Mouse (Mus musculus): ENCODE results near the gene Cog3. TPM values are rescaled to one million over a fixed set of nuclear protein-coding genes. Genes with fewer than 3 reads are reported as not detected.

Cog3 gene
- total RNA-seq (2021), result 1 to 10 TPM; 7.0 to 8.6 TPM
- long read RNA-seq, experiment 1, full-length matches to known transcripts, result 18 of 27 reads
- long read RNA-seq, experiment 1, partial matches to known transcripts, result 3 of 27 reads
- long read RNA-seq, experiment 1, other reads (novel, unspliced or antisense), result 6 of 27 reads
- long read RNA-seq, experiment 2, full-length matches to known transcripts, result 7 of 11 reads
- long read RNA-seq, experiment 2, partial matches to known transcripts, result 3 of 11 reads
- long read RNA-seq, experiment 2, other reads (novel, unspliced or antisense), result 1 of 11 reads

DNA sequence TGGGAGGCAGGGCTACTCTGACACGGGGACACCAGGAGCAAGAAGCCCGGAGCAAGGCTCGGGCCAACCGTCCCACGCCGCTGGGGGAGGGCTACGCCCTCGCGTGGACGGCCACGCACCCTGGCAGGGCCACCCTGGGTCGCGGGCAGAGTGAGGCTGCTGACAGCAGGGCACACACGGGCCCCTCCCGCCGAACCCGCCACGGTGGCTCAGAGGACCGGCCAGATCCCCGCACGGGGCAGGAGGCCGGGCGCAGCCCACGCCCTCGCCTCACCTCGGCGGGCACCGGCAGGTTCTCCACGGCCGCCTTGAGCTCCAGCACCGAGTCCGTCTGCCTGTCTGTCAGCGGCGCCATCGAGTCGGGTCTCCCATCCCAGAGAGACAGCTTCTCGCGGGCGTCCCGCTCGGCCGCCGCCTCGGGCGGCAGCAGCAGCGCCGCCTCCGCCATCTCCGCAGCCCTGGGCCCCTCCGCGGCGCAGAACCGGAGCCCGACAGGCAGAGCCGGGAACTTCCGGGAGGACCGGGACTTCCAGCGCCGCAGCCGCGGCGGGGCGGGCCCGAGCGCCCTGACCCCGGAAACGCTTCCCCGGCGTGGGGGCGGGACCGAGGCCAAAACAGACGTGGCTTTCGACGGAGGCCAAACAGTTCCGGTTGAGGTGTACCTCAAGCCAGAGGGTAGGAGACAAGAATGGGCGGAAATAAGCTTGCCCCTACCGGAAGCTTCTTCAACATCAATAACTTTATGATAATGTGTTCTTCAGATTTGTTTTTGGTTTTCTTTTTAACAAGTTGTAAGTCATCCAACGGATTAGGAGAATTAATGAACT, at the start of gene Cog3:
TSS of gene Cog3 (minus strand) at position 527 of the 827 bp plus-strand sequence.
- peak; percentile 34; the same call in 1 of the 2 replicates for TF ChIP-seq CTCF (IDR thresholded peaks at IDR 0.05)
- peak; percentile 99 for DNase-seq
- intact Hi-C loops (cut with DNase I), result no loop called here
- Histone ChIP-seq H3K4me3 (peak within 1 kb of the TSS; percentile 86), H3K27ac (peak within 1 kb of the TSS; percentile 95)

DNA sequence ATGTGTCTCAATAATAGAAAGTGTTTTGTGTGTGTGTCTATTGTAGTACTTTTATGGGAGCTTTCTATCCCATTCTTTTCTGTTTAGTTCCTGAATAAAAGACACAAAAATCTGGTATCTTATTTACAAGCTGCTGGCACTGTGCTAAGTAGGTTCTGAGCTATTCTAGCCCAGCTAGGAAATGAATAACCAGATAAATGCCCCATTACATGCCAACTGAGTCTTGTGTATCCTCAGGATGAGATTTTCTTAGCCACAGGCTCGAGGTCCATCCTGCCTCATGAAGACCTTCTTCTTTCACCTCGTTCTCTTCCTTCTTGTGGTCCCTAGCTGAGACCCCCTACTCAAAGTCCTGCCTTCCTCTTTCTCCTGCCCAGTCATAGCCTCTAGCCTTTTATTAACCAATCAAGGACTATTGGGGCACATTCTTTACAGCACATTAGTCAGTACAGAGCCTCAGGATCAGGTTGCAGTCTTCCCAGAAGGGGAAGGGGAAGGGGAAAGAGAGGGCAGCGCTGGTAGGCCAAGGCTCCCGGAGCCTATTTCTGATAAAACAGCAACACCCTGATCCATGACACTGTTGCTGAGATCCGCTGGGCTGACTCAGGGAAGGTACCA, 43.6 kb upstream of the Cog3 start:
- H3K4me3 ChIP-seq, result no peak overlapping the region
- H3K27ac ChIP-seq, result peak overlapping the region; percentile 43
- DNase-seq, result no peak
- intact Hi-C loops (cut with DNase I), result no loop called here
- TF ChIP-seq CTCF (IDR thresholded peaks at IDR 0.05), result no peak

DNA sequence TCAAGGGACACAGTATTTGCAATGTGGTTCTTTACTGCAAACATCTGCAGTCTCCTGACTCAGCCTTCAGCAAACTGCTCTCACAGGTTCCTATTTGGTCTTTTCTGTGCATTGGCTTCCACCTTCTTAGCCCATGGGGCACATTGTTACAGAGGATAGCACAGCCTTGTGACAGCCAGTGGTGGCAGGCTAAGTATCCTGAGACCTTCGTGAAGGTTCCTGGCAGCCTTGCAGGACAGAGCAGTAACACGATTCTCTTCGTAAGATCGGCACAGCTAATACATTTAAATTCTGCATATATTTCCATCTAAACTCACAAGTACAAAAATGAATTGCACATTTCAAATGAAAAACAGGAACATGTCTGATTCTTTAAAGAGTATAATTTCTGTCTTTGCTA, 41.6 kb upstream of the Cog3 start:
- TF ChIP-seq CTCF (IDR thresholded peaks at IDR 0.05), result no peak
- H3K27ac ChIP-seq, result peak overlapping the region; percentile 63
- H3K4me3 ChIP-seq, result peak overlapping the region; percentile 22; the same call in 1 of the 2 replicates
- DNase-seq, result peak; percentile 57
- intact Hi-C loops (cut with DNase I), result no loop called here

DNA sequence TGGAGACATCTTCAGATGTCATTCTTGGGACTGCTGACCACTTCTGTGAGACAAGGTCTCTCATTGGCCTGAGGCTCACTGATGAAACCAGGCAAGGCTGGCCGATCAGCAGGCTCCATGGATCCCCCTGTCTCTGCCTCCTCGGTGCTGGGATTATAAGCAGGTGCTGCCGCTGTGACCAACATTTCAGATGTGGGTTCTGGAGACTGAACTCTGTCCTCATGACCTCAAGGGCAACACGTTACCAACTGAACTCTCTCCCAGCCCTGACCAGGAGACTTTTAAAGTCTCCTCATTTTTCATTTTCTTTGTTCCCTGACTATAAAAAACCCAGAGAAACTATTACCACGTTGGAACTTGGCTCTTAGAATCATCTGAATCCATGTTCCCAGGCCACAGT, 40.4 kb upstream of the Cog3 start:
- no peak overlapping the region for H3K27ac ChIP-seq
- intact Hi-C loops (cut with DNase I), result no loop called here
- no peak for TF ChIP-seq CTCF (IDR thresholded peaks at IDR 0.05)
- DNase-seq, result no peak
- no peak overlapping the region for H3K4me3 ChIP-seq

DNA sequence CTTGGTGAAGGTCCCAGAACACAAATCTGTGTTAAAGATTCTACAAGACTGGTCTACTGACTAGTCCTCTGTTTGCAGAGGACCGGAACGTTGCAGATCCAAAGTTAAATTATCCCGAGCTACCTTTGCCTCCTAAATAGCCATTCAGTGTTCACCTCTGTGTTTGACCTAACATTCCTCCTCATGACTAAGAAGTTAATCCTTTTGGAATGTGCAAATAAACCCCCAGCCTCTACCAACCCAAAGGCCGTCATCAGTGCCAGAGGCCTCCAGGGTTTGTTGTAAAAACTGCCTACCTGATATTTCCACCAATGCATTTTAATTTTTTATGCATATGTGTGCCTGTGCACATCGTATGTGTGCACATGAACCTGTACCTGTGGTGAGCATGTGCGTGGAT, 40.0 kb upstream of the Cog3 start:
- DNase-seq, result no peak
- no peak overlapping the region for H3K27ac ChIP-seq
- intact Hi-C loops (cut with DNase I), result no loop called here
- TF ChIP-seq CTCF (IDR thresholded peaks at IDR 0.05), result no peak
- no peak overlapping the region for H3K4me3 ChIP-seq

DNA sequence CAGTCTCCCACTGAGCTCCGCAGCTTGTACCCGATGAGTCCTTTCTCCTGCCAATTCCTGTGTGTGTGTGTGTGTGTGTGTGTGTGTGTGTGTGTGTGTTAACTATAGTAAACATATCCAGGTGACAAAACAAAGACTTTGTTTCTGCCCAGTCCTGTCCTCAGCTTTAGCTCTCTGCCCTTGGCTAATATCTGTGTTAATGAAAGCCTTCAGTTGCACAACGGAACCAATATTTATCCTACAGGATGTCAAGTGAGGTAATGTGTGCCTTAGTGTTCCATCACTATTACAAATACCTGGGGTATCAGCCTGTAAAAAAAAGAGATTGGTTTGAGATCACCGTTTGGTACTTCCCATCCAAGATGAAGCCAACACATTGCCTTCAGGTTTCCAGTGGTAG, 38.8 kb upstream of the Cog3 start:
- Histone ChIP-seq H3K27ac (no peak overlapping the region), H3K4me3 (no peak overlapping the region)
- no peak for DNase-seq
- intact Hi-C loops (cut with DNase I), result no loop called here
- no peak for TF ChIP-seq CTCF (IDR thresholded peaks at IDR 0.05)

DNA sequence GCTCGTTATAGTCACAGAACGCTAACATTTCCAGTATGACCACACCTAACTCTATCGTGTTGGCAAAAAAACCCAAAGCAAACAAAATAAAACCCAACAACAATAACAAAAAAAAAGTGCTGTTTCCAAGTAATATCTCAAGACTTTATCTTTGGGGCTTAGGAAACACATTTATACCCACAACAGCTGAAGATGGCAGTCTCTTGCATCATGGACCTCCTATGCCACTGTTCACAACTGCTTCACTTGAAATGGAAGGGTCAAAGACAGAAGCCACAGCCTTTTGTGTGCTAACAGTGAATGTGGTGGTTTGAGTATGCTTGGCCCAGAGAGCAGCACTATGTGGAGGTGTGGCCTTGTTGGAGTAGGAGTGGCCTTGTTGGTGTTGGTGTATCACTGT, 37.1 kb upstream of the Cog3 start:
- intact Hi-C loops (cut with DNase I), result no loop called here
- H3K4me3 ChIP-seq, result no peak overlapping the region
- TF ChIP-seq CTCF (IDR thresholded peaks at IDR 0.05), result no peak
- DNase-seq, result no peak
- peak overlapping the region; percentile 71; the same call in 1 of the 2 replicates for H3K27ac ChIP-seq

DNA sequence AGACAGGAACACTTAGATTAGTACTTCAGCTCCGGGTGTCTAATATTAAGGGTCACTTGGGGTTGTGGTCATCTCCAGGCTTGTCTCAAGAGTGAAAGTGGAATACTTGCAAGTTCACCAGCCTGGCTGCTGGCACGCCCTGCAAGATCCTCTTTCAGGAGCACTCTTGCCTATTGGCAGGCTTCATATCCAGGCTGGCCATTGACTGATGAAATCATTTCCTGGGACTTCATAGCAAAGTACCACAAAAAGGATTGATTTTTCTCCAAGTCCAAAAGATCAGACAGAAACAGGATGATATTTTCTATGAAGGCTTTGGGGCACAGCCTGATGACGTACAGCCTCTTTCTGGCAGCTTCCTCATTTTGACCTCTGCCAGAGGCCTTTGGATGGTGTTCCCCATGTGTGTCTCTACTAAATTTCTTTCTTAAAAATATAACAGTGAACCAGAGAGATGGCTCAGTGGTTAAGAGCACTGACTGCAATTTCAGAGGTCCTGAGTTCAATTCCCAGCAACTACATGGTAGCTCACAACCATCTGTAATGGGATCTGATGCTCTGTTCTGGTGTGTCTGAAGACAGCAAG, 36.2 kb upstream of the Cog3 start:
- peak; percentile 84 for DNase-seq
- H3K27ac ChIP-seq, result peak overlapping the region; percentile 71
- TF ChIP-seq CTCF (IDR thresholded peaks at IDR 0.05), result no peak
- intact Hi-C loops (cut with DNase I), result no loop called here
- no peak overlapping the region; the same call in 1 of the 2 replicates for H3K4me3 ChIP-seq

DNA sequence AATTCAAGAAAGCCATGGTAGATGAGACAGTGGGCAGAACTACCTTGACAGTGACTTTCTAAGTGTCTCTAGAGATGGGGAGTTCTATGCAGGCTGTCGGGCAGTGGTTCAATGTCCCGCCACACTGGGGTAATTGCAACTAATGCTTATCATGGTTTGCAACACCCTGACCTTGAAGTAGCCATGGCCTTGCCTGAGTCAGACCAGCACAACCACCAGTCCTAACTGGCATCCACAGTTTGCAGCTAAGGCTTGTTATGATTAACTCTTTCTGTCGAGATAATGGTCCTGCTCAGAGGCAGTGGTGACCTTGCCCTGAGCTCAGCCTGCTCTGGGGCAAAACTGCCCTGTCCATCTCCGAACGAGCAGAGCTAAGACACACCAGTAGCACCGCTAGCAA, 35.0 kb upstream of the Cog3 start:
- no peak for TF ChIP-seq CTCF (IDR thresholded peaks at IDR 0.05)
- Histone ChIP-seq H3K4me3 (no peak overlapping the region), H3K27ac (no peak overlapping the region)
- intact Hi-C loops (cut with DNase I), result no loop called here
- DNase-seq, result no peak

DNA sequence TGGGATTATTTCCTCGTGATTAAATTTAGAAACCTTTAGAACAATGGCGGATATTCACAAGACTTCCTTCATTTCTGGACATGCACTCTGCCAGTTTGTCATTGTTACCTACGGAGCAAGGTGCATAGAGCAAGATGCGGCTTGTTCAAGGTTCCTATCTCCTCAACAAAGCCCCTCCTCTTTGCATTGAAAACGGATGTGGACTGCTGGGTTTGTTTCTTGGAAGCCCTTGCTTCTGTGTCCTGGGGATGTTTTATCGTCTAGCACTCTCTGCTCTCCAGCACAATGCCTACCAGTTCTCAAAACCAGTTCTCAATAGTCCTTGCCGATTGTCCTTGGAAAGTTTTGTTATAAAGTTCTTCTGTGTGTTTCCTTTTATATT, 33.5 kb upstream of the Cog3 start:
- no peak for TF ChIP-seq CTCF (IDR thresholded peaks at IDR 0.05)
- peak overlapping the region; percentile 95 for H3K27ac ChIP-seq
- DNase-seq, result no peak
- intact Hi-C loops (cut with DNase I), result loop anchor here (1.0 kb wide), 1 partner anchor 42 kb away; no protein-coding TSS in a partner anchor
- H3K4me3 ChIP-seq, result peak overlapping the region; percentile 93

DNA sequence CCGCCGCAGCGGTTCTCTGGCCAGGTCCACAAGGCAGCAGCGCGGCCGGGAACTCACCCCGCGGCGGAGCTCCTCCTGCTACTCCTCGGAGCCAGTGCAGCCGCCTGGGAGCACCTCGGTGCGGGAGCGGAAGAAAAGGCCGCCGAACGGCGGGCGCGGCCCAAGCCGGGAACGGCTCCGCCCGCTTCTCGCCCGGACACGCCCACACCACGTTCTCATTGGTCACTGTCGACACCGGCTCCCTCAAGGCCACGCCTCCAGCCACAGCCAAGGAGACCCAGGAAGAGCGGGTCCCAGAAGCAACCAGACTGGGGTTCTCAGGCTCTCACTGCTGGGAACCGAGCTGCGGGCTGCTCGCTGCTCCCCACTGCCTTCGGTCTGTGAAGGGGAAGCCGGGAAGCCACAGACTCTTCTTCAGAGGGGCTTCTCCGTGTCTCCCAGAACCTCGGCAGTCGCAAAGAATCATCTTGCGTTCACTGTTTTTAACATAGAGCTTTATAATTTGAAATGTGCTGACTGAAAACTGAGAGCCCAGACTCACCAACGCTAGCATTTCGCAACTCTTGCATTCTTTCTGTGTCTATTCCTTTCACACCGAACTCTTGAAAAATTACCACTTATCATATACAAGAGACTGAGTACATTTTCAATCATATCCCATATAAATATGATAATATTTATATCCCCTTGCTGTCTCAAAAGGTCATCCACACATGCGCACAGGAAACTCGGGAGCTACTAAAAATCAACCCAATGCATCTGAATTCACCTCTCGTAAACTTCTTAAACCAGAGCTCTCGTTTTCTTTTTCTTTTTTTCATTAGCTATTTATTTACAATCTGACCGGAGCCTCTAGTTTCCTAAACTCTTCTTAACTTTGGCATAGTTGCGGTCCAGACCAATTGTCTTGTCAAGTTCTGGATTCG, 32.8 kb upstream of the Cog3 start, which contains the start of gene Slc25a30:
TSS of gene Slc25a30 (minus strand) at position 170 of the 926 bp plus-strand sequence.
- H3K4me3 ChIP-seq, result peak within 1 kb of the TSS; percentile 93
- peak; percentile 98 for DNase-seq
- TF ChIP-seq CTCF (IDR thresholded peaks at IDR 0.05), result no peak
- intact Hi-C loops (cut with DNase I), result loop anchor here (1.0 kb wide), 1 partner anchor 42 kb away; no protein-coding TSS in a partner anchor
- H3K27ac ChIP-seq, result peak within 1 kb of the TSS; percentile 95

All from gastrocnemius, adult 2 months (tissue).